Mouse (Mus musculus) bone marrow, adult 2 months (tissue): ENCODE measurements around the gene Zfhx2.

Source experiments
- CTCF ChIP-seq: fragments of 200-500 bp; IDR thresholded peaks from 2 replicates; pipeline ENCODE4 v1.5.1; 2011; ENCODE audit warnings: low read length, control low read depth; ENCODE audit not compliant: control insufficient read depth, insufficient read depth
- POLR2A ChIP-seq: fragments of 200-500 bp; IDR thresholded peaks from 2 replicates; pipeline ENCODE4 v1.6.1; 2011; ENCODE audit warnings: low read depth, mild to moderate bottlenecking, control low read depth, low read length, borderline replicate concordance; ENCODE audit not compliant: control insufficient read depth

DNA sequence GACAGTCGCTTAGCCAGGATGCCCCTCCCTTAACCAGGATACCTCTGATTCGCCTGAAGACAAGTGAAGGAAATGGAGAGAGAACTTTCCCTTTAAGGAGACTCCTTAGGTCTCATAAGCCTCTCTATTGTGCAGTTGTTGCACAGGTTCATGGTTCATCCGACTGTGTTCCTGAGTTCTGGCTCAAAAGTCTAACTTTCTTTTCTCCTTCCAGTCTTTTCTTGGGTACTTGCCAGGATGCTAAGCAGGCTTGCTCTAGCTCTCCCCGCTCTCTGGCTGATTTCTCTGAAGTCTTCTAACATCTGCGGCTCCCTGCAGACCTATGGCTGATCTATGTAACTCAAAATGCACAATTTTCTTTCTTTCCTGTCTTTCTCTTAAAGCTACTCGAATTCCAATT is 8.6 kb downstream of the Zfhx2 start:
- TF ChIP-seq CTCF (no peak), POLR2A (no peak)
